Mouse (Mus musculus): Measurements from ENCODE around the gene Il16.

DNA sequence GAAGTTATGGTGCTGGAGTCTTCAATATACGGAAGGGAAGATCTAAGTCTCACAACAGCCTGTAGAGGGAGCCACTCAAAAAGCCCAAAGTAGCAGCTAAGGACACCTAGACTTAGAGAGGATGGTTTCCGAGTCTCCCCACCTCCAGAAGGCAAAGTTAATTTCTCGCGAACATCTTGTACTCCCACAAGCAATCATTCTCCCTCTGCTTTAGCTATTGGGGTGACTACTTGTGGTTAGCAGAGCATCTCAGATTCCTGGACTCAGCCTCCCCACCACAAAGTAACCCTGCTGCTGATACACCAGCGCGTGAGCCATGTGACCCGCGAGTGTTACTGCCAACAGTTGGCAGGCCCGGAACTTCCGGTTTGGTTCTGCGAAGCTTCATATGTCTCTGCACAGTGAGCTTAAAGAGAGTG lies 85.2 kb downstream of the Il16 start:
- TF ChIP-seq CTCF (IDR thresholded peaks at IDR 0.05; ENCODE audit: insufficient read depth, low read length) = no peak
- no peak for TF ChIP-seq POLR2A (IDR thresholded peaks at IDR 0.05; ENCODE audit: borderline replicate concordance, extremely low read depth, low read depth, low read length)

Measured in lung, adult 2 months (tissue).